Mouse (Mus musculus) liver, embryonic 13.5 days (tissue): ENCODE measurements at regions not wholly inside any gene's neighbourhood (a gene's known extent, or its start where the extent isn't known, plus 50 kb on each side); places are given as distances from the start of the nearest gene placed in this dataset.

Experiments used
- ATAC-seq: fragments of 200-750 bp; cut with Nextera tagmentation; 2 replicates; pipeline ENCODE4 v1.8.0; 2017; ENCODE audit warnings: low read depth, mild to moderate bottlenecking, moderate number of reproducible peaks, moderate library complexity
- DNase-seq: peaks from one replicate; pipeline ENCODE4 v3.0.0; 2022
- H3K27ac ChIP-seq: fragments of 300-500 bp; sonication (generic); 2 replicates; pipeline ENCODE4 v1.5.1; 2015; ENCODE audit warnings: moderate library complexity, mild to moderate bottlenecking, inconsistent platforms
- H3K27me3 ChIP-seq: fragments of 300-500 bp; sonication (generic); 2 replicates; pipeline ENCODE4 v1.6.1; 2015; ENCODE audit warnings: mild to moderate bottlenecking, inconsistent platforms
- H3K36me3 ChIP-seq: fragments of 300-500 bp; sonication (generic); 2 replicates; pipeline ENCODE4 v1.6.1; 2015; ENCODE audit warnings: mild to moderate bottlenecking, inconsistent platforms
- H3K4me1 ChIP-seq: fragments of 300-500 bp; sonication (generic); replicated peaks from 2 replicates; pipeline ENCODE4 v1.6.1; 2015; ENCODE audit warnings: inconsistent platforms
- H3K4me2 ChIP-seq: fragments of 300-500 bp; sonication (generic); 2 replicates; pipeline ENCODE4 v1.6.1; 2015; ENCODE audit warnings: inconsistent platforms, mild to moderate bottlenecking, moderate library complexity
- H3K4me3 ChIP-seq: fragments of 300-500 bp; sonication (generic); replicated peaks from 2 replicates; pipeline ENCODE4 v1.5.1; 2015; ENCODE audit warnings: mild to moderate bottlenecking, inconsistent platforms
- H3K9ac ChIP-seq: fragments of 300-500 bp; sonication (generic); 2 replicates; pipeline ENCODE4 v1.6.1; 2015; ENCODE audit warnings: mild to moderate bottlenecking, inconsistent platforms
- H3K9me3 ChIP-seq: fragments of 300-500 bp; sonication (generic); replicated peaks from 2 replicates; pipeline ENCODE4 v1.6.1; 2016; ENCODE audit warnings: inconsistent platforms
- WGBS: fragments of 180-500 bp; shearing (Covaris S2); methylation state at CpG from one replicate; pipeline ENCODE4 v1.1.7; 2015; ENCODE audit not compliant: insufficient replicate concordance; 5-methylcytosine and 5-hydroxymethylcytosine counted together

GRCm38 (mm10) chr16:44674198-44674597 is 49.9 kb upstream of the Nepro start:
- no peak overlapping the region for H3K9ac ChIP-seq
- H3K27ac ChIP-seq: no peak overlapping the region
- no peaks in the 10 kb centered on the region for H3K36me3 ChIP-seq
- H3K9me3 ChIP-seq: no peaks in the 10 kb centered on the region
- ATAC-seq: no peak
- peaks cover 4% of the 10 kb centered on the region; the same call in 1 of the 2 replicates for H3K27me3 ChIP-seq
- H3K4me3 ChIP-seq: no peak overlapping the region
- WGBS: 58% methylated on average over 3 of the region's 3 CpGs
- H3K4me2 ChIP-seq: no peak overlapping the region
- no peaks in the 10 kb centered on the region for H3K4me1 ChIP-seq
- DNase-seq: no peak

GRCm38 (mm10) chr16:44672422-44672819 is 51.7 kb upstream of the Nepro start:
- Histone ChIP-seq H3K9ac (no peak overlapping the region), H3K4me3 (no peak overlapping the region; the same call in 1 of the 2 replicates), H3K27me3 (peaks cover 4% of the 10 kb centered on the region; the same call in 1 of the 2 replicates), H3K9me3 (no peaks in the 10 kb centered on the region), H3K36me3 (no peaks in the 10 kb centered on the region), H3K4me1 (no peaks in the 10 kb centered on the region), H3K4me2 (peak overlapping the region; percentile 35), H3K27ac (no peak overlapping the region)
- DNase-seq (no peak), ATAC-seq (no peak)
- WGBS: 14% methylated on average over 14 of the region's 14 CpGs

- Histone ChIP-seq H3K36me3 (no peaks in the 10 kb centered on the region), H3K9me3 (no peaks in the 10 kb centered on the region), H3K27me3 (peaks cover 4% of the 10 kb centered on the region; the same call in 1 of the 2 replicates), H3K4me1 (no peaks in the 10 kb centered on the region), H3K9ac (no peak overlapping the region), H3K4me3 (no peak overlapping the region), H3K27ac (no peak overlapping the region), H3K4me2 (peak overlapping the region; percentile 35; the same call in 1 of the 2 replicates)
- 36% methylated on average over 22 of the region's 22 CpGs for WGBS
- DNase-seq: no peak
- no peak for ATAC-seq
Observed at GRCm38 (mm10) chr16:44671551-44672421, 52.3 kb upstream of the Nepro start.

- Histone ChIP-seq H3K27ac (no peak overlapping the region), H3K4me1 (no peaks in the 10 kb centered on the region)
- 75% methylated on average over 6 of the region's 6 CpGs for WGBS
Observed at GRCm38 (mm10) chr16:44668061-44668460, 56.0 kb upstream of the Nepro start.

GRCm38 (mm10) chr16:44667118-44667517 is 57.0 kb upstream of the Nepro start:
- WGBS: 57% methylated on average over 6 of the region's 6 CpGs
- H3K36me3 ChIP-seq: no peaks in the 10 kb centered on the region
- H3K9ac ChIP-seq: no peak overlapping the region
- no peak for DNase-seq
- H3K4me1 ChIP-seq: no peaks in the 10 kb centered on the region
- no peak overlapping the region for H3K4me2 ChIP-seq
- no peak overlapping the region for H3K27ac ChIP-seq
- H3K27me3 ChIP-seq: no peaks in the 10 kb centered on the region
- H3K9me3 ChIP-seq: no peaks in the 10 kb centered on the region
- no peak overlapping the region for H3K4me3 ChIP-seq
- ATAC-seq: no peak

More at GRCm38 (mm10) chr16:44668061-44668460, 56.0 kb upstream of the Nepro start:
- Histone ChIP-seq H3K4me2 (no peak overlapping the region), H3K9ac (no peak overlapping the region), H3K36me3 (no peaks in the 10 kb centered on the region), H3K4me3 (no peak overlapping the region), H3K27me3 (no peaks in the 10 kb centered on the region), H3K9me3 (no peaks in the 10 kb centered on the region)
- ATAC-seq: no peak
- DNase-seq: no peak

- Histone ChIP-seq H3K4me1 (no peaks in the 10 kb centered on the region), H3K4me2 (no peak overlapping the region), H3K4me3 (no peak overlapping the region), H3K27me3 (no peaks in the 10 kb centered on the region), H3K27ac (no peak overlapping the region), H3K9ac (no peak overlapping the region), H3K9me3 (no peaks in the 10 kb centered on the region), H3K36me3 (no peaks in the 10 kb centered on the region)
- ATAC-seq: no peak
- no peak for DNase-seq
- WGBS: 59% methylated on average over 7 of the region's 7 CpGs
Observed at GRCm38 (mm10) chr16:44666431-44666997, 57.6 kb upstream of the Nepro start.

- no peak overlapping the region for H3K4me3 ChIP-seq
- no peaks in the 10 kb centered on the region for H3K36me3 ChIP-seq
- WGBS: 52% methylated on average over 9 of the region's 9 CpGs
- H3K4me1 ChIP-seq: no peaks in the 10 kb centered on the region
- no peaks in the 10 kb centered on the region for H3K9me3 ChIP-seq
- DNase-seq: no peak
- H3K9ac ChIP-seq: no peak overlapping the region
- no peaks in the 10 kb centered on the region for H3K27me3 ChIP-seq
- H3K27ac ChIP-seq: no peak overlapping the region
- ATAC-seq: no peak
- no peak overlapping the region for H3K4me2 ChIP-seq
Observed at GRCm38 (mm10) chr16:44665491-44665931, 58.6 kb upstream of the Nepro start.

GRCm38 (mm10) chr16:44662966-44663600 is 61.0 kb upstream of the Nepro start:
- no peak overlapping the region for H3K9ac ChIP-seq

GRCm38 (mm10) chr16:44660996-44661876 is 62.9 kb upstream of the Nepro start:
- 43% methylated on average over 4 of the region's 4 CpGs for WGBS
- no peak overlapping the region for H3K4me2 ChIP-seq
- H3K9me3 ChIP-seq: no peaks in the 10 kb centered on the region
- no peak overlapping the region for H3K27ac ChIP-seq
- no peaks in the 10 kb centered on the region for H3K4me1 ChIP-seq
- H3K27me3 ChIP-seq: no peaks in the 10 kb centered on the region
- H3K4me3 ChIP-seq: no peak overlapping the region
- no peak for ATAC-seq
- no peak for DNase-seq
- no peak overlapping the region for H3K9ac ChIP-seq
- H3K36me3 ChIP-seq: no peaks in the 10 kb centered on the region

More at GRCm38 (mm10) chr16:44662966-44663600, 61.0 kb upstream of the Nepro start:
- DNase-seq (no peak), ATAC-seq (no peak)
- 47% methylated on average over 6 of the region's 6 CpGs for WGBS
- Histone ChIP-seq H3K4me3 (no peak overlapping the region), H3K36me3 (no peaks in the 10 kb centered on the region), H3K4me1 (no peaks in the 10 kb centered on the region), H3K27me3 (no peaks in the 10 kb centered on the region), H3K27ac (no peak overlapping the region), H3K4me2 (no peak overlapping the region), H3K9me3 (no peaks in the 10 kb centered on the region)

- H3K4me2 ChIP-seq: no peak overlapping the region
- H3K36me3 ChIP-seq: no peaks in the 10 kb centered on the region
- H3K4me1 ChIP-seq: no peaks in the 10 kb centered on the region
- no peaks in the 10 kb centered on the region for H3K27me3 ChIP-seq
- no peak overlapping the region for H3K9ac ChIP-seq
- no peaks in the 10 kb centered on the region for H3K9me3 ChIP-seq
- DNase-seq (no peak), ATAC-seq (no peak)
- H3K27ac ChIP-seq: no peak overlapping the region
- no peak overlapping the region for H3K4me3 ChIP-seq
- 64% methylated on average over 8 of the region's 8 CpGs for WGBS
Observed at GRCm38 (mm10) chr16:44658306-44658705, 65.8 kb upstream of the Nepro start.

- Histone ChIP-seq H3K4me1 (no peaks in the 10 kb centered on the region), H3K27me3 (no peaks in the 10 kb centered on the region), H3K4me2 (no peak overlapping the region), H3K9ac (no peak overlapping the region), H3K36me3 (no peaks in the 10 kb centered on the region), H3K4me3 (no peak overlapping the region), H3K27ac (no peak overlapping the region), H3K9me3 (no peaks in the 10 kb centered on the region)
- DNase-seq (no peak), ATAC-seq (no peak)
- WGBS: 85% methylated on average over 1 of the region's 1 CpGs
Observed at GRCm38 (mm10) chr16:44656181-44656580, 67.9 kb upstream of the Nepro start.
